Mouse (Mus musculus): ENCODE results near the gene Ptprr. TPM values are rescaled to one million over a fixed set of nuclear protein-coding genes. Genes with fewer than 3 reads are reported as not detected.

The Ptprr gene
- total and polyA plus RNA-seq, 2 experiments from 2014 or later: 23.8 to 25.1 TPM

GRCm38 (mm10) chr10:116266561-116267433 lies 248.8 kb downstream of the Ptprr start:
- DNase-seq (ENCODE audit: low spot score) (no peak), ATAC-seq (ENCODE audit: low FRiP score) (no peak)
- Histone ChIP-seq H3K4me1 (ENCODE audit: insufficient read depth, low read length) (no peaks in the 10 kb centered on the region), H3K36me3 (ENCODE audit: insufficient read depth, low read length) (no peaks in the 10 kb centered on the region), H3K27ac (ENCODE audit: low read depth, low read length) (no peak overlapping the region), H3K4me2 (ENCODE audit: low read depth, low read length, poor library complexity, severe bottlenecking) (no peak overlapping the region), H3K27me3 (ENCODE audit: insufficient read depth, low read length) (no peaks in the 10 kb centered on the region), H3K9ac (replicated peaks; ENCODE audit: low read length, poor library complexity, severe bottlenecking) (no peak overlapping the region), H3K4me3 (ENCODE audit: low read depth, low read length) (no peak overlapping the region), H3K9me3 (ENCODE audit: low read length) (no peaks in the 10 kb centered on the region)
- WGBS: 75% methylated on average over 15 of the region's 15 CpGs
- no peak for TF ChIP-seq CTCF (IDR thresholded peaks at IDR 0.05)

- Histone ChIP-seq H3K4me3 (ENCODE audit: low read depth, low read length) (no peak overlapping the region), H3K27ac (ENCODE audit: low read depth, low read length) (no peak overlapping the region), H3K4me2 (ENCODE audit: low read depth, low read length, poor library complexity, severe bottlenecking) (no peak overlapping the region), H3K4me1 (ENCODE audit: insufficient read depth, low read length) (no peaks in the 10 kb centered on the region), H3K9me3 (ENCODE audit: low read length) (no peaks in the 10 kb centered on the region), H3K9ac (replicated peaks; ENCODE audit: low read length, poor library complexity, severe bottlenecking) (no peak overlapping the region), H3K36me3 (ENCODE audit: insufficient read depth, low read length) (no peaks in the 10 kb centered on the region), H3K27me3 (ENCODE audit: insufficient read depth, low read length) (no peaks in the 10 kb centered on the region)
- TF ChIP-seq CTCF (IDR thresholded peaks at IDR 0.05): no peak
- ATAC-seq (ENCODE audit: low FRiP score): no peak
- WGBS: 55% methylated on average over 4 of the region's 4 CpGs
- DNase-seq (ENCODE audit: low spot score): no peak
Observed at GRCm38 (mm10) chr10:116267434-116267822, 249.4 kb downstream of the Ptprr start.

GRCm38 (mm10) chr10:116268343-116268742 lies 250.3 kb downstream of the Ptprr start:
- H3K36me3 ChIP-seq (ENCODE audit: insufficient read depth, low read length): no peaks in the 10 kb centered on the region
- ATAC-seq (ENCODE audit: low FRiP score) (no peak), DNase-seq (ENCODE audit: low spot score) (no peak)
- no peak overlapping the region for H3K4me2 ChIP-seq (ENCODE audit: low read depth, low read length, poor library complexity, severe bottlenecking)
- WGBS: 25% methylated on average over 4 of the region's 4 CpGs
- no peak overlapping the region for H3K4me3 ChIP-seq (ENCODE audit: low read depth, low read length)
- TF ChIP-seq CTCF (IDR thresholded peaks at IDR 0.05): no peak
- H3K27ac ChIP-seq (ENCODE audit: low read depth, low read length): no peak overlapping the region
- H3K9me3 ChIP-seq (ENCODE audit: low read length): no peaks in the 10 kb centered on the region
- H3K27me3 ChIP-seq (ENCODE audit: insufficient read depth, low read length): no peaks in the 10 kb centered on the region
- no peak overlapping the region for H3K9ac ChIP-seq (replicated peaks; ENCODE audit: low read length, poor library complexity, severe bottlenecking)
- H3K4me1 ChIP-seq (ENCODE audit: insufficient read depth, low read length): no peaks in the 10 kb centered on the region

GRCm38 (mm10) chr10:116270646-116271469 lies 252.8 kb downstream of the Ptprr start:
- WGBS: 71% methylated on average over 12 of the region's 12 CpGs
- H3K4me1 ChIP-seq (ENCODE audit: insufficient read depth, low read length): no peaks in the 10 kb centered on the region

GRCm38 (mm10) chr10:116271470-116271915 lies 253.5 kb downstream of the Ptprr start:
- Histone ChIP-seq H3K4me2 (ENCODE audit: low read depth, low read length, poor library complexity, severe bottlenecking) (no peak overlapping the region), H3K9me3 (ENCODE audit: low read length) (no peaks in the 10 kb centered on the region), H3K4me1 (ENCODE audit: insufficient read depth, low read length) (no peaks in the 10 kb centered on the region), H3K27me3 (ENCODE audit: insufficient read depth, low read length) (no peaks in the 10 kb centered on the region), H3K4me3 (ENCODE audit: low read depth, low read length) (no peak overlapping the region), H3K9ac (replicated peaks; ENCODE audit: low read length, poor library complexity, severe bottlenecking) (no peak overlapping the region), H3K27ac (ENCODE audit: low read depth, low read length) (no peak overlapping the region), H3K36me3 (ENCODE audit: insufficient read depth, low read length) (no peaks in the 10 kb centered on the region)
- no peak for ATAC-seq (ENCODE audit: low FRiP score)
- TF ChIP-seq CTCF (IDR thresholded peaks at IDR 0.05): no peak
- DNase-seq (ENCODE audit: low spot score): no peak
- 87% methylated on average over 10 of the region's 10 CpGs for WGBS

More at GRCm38 (mm10) chr10:116270646-116271469, 252.8 kb downstream of the Ptprr start:
- H3K9me3 ChIP-seq (ENCODE audit: low read length): no peaks in the 10 kb centered on the region
- no peak overlapping the region; the same call in 1 of the 2 replicates for H3K27ac ChIP-seq (ENCODE audit: low read depth, low read length)
- DNase-seq (ENCODE audit: low spot score) (no peak), ATAC-seq (ENCODE audit: low FRiP score) (no peak)
- H3K27me3 ChIP-seq (ENCODE audit: insufficient read depth, low read length): no peaks in the 10 kb centered on the region
- no peak overlapping the region for H3K4me3 ChIP-seq (ENCODE audit: low read depth, low read length)
- H3K9ac ChIP-seq (replicated peaks; ENCODE audit: low read length, poor library complexity, severe bottlenecking): no peak overlapping the region
- no peak overlapping the region for H3K4me2 ChIP-seq (ENCODE audit: low read depth, low read length, poor library complexity, severe bottlenecking)
- H3K36me3 ChIP-seq (ENCODE audit: insufficient read depth, low read length): no peaks in the 10 kb centered on the region
- TF ChIP-seq CTCF (IDR thresholded peaks at IDR 0.05): no peak

Measured in midbrain, postnatal 0 days (tissue).